Mouse (Mus musculus): Measurements from ENCODE around the gene S100a8. TPM values are rescaled to one million over a fixed set of nuclear protein-coding genes. Genes with fewer than 3 reads are reported as not detected.

S100a8 gene
- polyA plus RNA-seq, 1 experiment from 2014 or later = 19.4 TPM

- WGBS = 52% methylated on average over 3 of the region's 3 CpGs
- H3K4me2 ChIP-seq (replicated peaks) = no peak overlapping the region
- H3K27ac ChIP-seq = no peak overlapping the region
- no peaks in the 10 kb centered on the region for H3K4me1 ChIP-seq
- no peaks in the 10 kb centered on the region for H3K36me3 ChIP-seq
- H3K9ac ChIP-seq = no peak overlapping the region
- no peak overlapping the region for H3K4me3 ChIP-seq
- no peaks in the 10 kb centered on the region for H3K27me3 ChIP-seq
- no peak for ATAC-seq (ENCODE audit: low FRiP score)
- no peaks in the 10 kb centered on the region for H3K9me3 ChIP-seq (replicated peaks)
Measured at GRCm38 (mm10) chr3:90644220-90644619, 24.6 kb upstream of the S100a8 start.

- H3K9ac ChIP-seq = no peak overlapping the region
Measured at GRCm38 (mm10) chr3:90647291-90647690, 21.5 kb upstream of the S100a8 start.

GRCm38 (mm10) chr3:90648981-90649380 lies 19.8 kb upstream of the S100a8 start:
- H3K27ac ChIP-seq = no peak overlapping the region
- H3K4me3 ChIP-seq = no peak overlapping the region
- no peak for ATAC-seq (ENCODE audit: low FRiP score)
- no peak overlapping the region for H3K9ac ChIP-seq
- no peaks in the 10 kb centered on the region for H3K9me3 ChIP-seq (replicated peaks)
- no peaks in the 10 kb centered on the region for H3K27me3 ChIP-seq
- H3K4me2 ChIP-seq (replicated peaks) = no peak overlapping the region
- H3K4me1 ChIP-seq = no peaks in the 10 kb centered on the region
- no peaks in the 10 kb centered on the region for H3K36me3 ChIP-seq

More at GRCm38 (mm10) chr3:90647291-90647690, 21.5 kb upstream of the S100a8 start:
- WGBS = 85% methylated on average over 1 of the region's 1 CpGs
- ATAC-seq (ENCODE audit: low FRiP score) = no peak
- H3K36me3 ChIP-seq = no peaks in the 10 kb centered on the region
- H3K27ac ChIP-seq = no peak overlapping the region
- no peaks in the 10 kb centered on the region for H3K27me3 ChIP-seq
- H3K4me2 ChIP-seq (replicated peaks) = no peak overlapping the region
- no peaks in the 10 kb centered on the region for H3K9me3 ChIP-seq (replicated peaks)
- H3K4me1 ChIP-seq = no peaks in the 10 kb centered on the region
- H3K4me3 ChIP-seq = no peak overlapping the region

- Histone ChIP-seq H3K4me1 (no peaks in the 10 kb centered on the region), H3K36me3 (no peaks in the 10 kb centered on the region), H3K27me3 (peaks cover 3% of the 10 kb centered on the region; the same call in 1 of the 2 replicates), H3K9me3 (replicated peaks) (no peaks in the 10 kb centered on the region), H3K27ac (no peak overlapping the region), H3K9ac (no peak overlapping the region), H3K4me3 (no peak overlapping the region), H3K4me2 (replicated peaks) (no peak overlapping the region)
- WGBS = 85% methylated on average over 2 of the region's 2 CpGs
- ATAC-seq (ENCODE audit: low FRiP score) = no peak
Measured at GRCm38 (mm10) chr3:90649832-90650231, 18.9 kb upstream of the S100a8 start.

GRCm38 (mm10) chr3:90652878-90653508 lies 15.8 kb upstream of the S100a8 start:
- Histone ChIP-seq H3K27me3 (peaks cover 3% of the 10 kb centered on the region; the same call in 1 of the 2 replicates), H3K27ac (no peak overlapping the region), H3K36me3 (no peaks in the 10 kb centered on the region), H3K4me2 (replicated peaks) (no peak overlapping the region), H3K4me3 (no peak overlapping the region), H3K9me3 (replicated peaks) (no peaks in the 10 kb centered on the region), H3K9ac (no peak overlapping the region), H3K4me1 (no peaks in the 10 kb centered on the region)
- 38% methylated on average over 5 of the region's 5 CpGs for WGBS
- peak; percentile 68 for ATAC-seq (ENCODE audit: low FRiP score)

GRCm38 (mm10) chr3:90653717-90654116 lies 15.1 kb upstream of the S100a8 start, which contains the start of gene S100a7a:
Gene S100a7a (plus strand): TSS chr3:90654017.
- H3K9me3 ChIP-seq (replicated peaks) = no peaks in the 10 kb centered on the region
- no peak within 1 kb of the TSS for H3K9ac ChIP-seq
- H3K4me2 ChIP-seq (replicated peaks) = no peak within 1 kb of the TSS
- H3K36me3 ChIP-seq = no peaks in the 10 kb centered on the region
- peaks cover 3% of the 10 kb centered on the region; the same call in 1 of the 2 replicates for H3K27me3 ChIP-seq
- no peak within 1 kb of the TSS for H3K4me3 ChIP-seq
- ATAC-seq (ENCODE audit: low FRiP score) = no peak
- H3K4me1 ChIP-seq = no peaks in the 10 kb centered on the region
- H3K27ac ChIP-seq = no peak within 1 kb of the TSS

GRCm38 (mm10) chr3:90657405-90657804 lies 11.4 kb upstream of the S100a8 start:
- ATAC-seq (ENCODE audit: low FRiP score) = no peak
- no peaks in the 10 kb centered on the region for H3K4me1 ChIP-seq
- no peaks in the 10 kb centered on the region for H3K9me3 ChIP-seq (replicated peaks)
- H3K36me3 ChIP-seq = no peaks in the 10 kb centered on the region
- H3K9ac ChIP-seq = no peak overlapping the region
- peaks cover 3% of the 10 kb centered on the region; the same call in 1 of the 2 replicates for H3K27me3 ChIP-seq
- no peak overlapping the region for H3K27ac ChIP-seq
- H3K4me3 ChIP-seq = no peak overlapping the region
- H3K4me2 ChIP-seq (replicated peaks) = no peak overlapping the region
- WGBS = 80% methylated on average over 4 of the region's 4 CpGs

GRCm38 (mm10) chr3:90659364-90660044 lies 9.3 kb upstream of the S100a8 start:
- Histone ChIP-seq H3K4me3 (no peak overlapping the region), H3K27ac (no peak overlapping the region), H3K27me3 (peaks cover 2% of the 10 kb centered on the region; the same call in 1 of the 2 replicates), H3K4me1 (no peaks in the 10 kb centered on the region), H3K9ac (no peak overlapping the region), H3K9me3 (replicated peaks) (no peaks in the 10 kb centered on the region), H3K36me3 (no peaks in the 10 kb centered on the region), H3K4me2 (replicated peaks) (no peak overlapping the region)
- no peak for ATAC-seq (ENCODE audit: low FRiP score)

GRCm38 (mm10) chr3:90664219-90664618 lies 4.6 kb upstream of the S100a8 start:
- H3K9me3 ChIP-seq (replicated peaks) = no peaks in the 10 kb centered on the region
- H3K4me3 ChIP-seq = no peak overlapping the region
- no peak overlapping the region for H3K4me2 ChIP-seq (replicated peaks)
- H3K27ac ChIP-seq = no peak overlapping the region
- WGBS = 77% methylated on average over 2 of the region's 2 CpGs
- ATAC-seq (ENCODE audit: low FRiP score) = no peak
- H3K27me3 ChIP-seq = no peaks in the 10 kb centered on the region
- H3K4me1 ChIP-seq = no peaks in the 10 kb centered on the region
- H3K9ac ChIP-seq = no peak overlapping the region
- no peaks in the 10 kb centered on the region for H3K36me3 ChIP-seq

GRCm38 (mm10) chr3:90678656-90679055 lies 9.9 kb downstream of the S100a8 start:
- H3K9me3 ChIP-seq (replicated peaks) = no peaks in the 10 kb centered on the region
- no peak overlapping the region for H3K27ac ChIP-seq
- no peaks in the 10 kb centered on the region for H3K27me3 ChIP-seq
- no peaks in the 10 kb centered on the region for H3K4me1 ChIP-seq
- no peak overlapping the region for H3K9ac ChIP-seq
- no peak for ATAC-seq (ENCODE audit: low FRiP score)
- H3K36me3 ChIP-seq = no peaks in the 10 kb centered on the region
- WGBS = 70% methylated on average over 3 of the region's 3 CpGs
- no peak overlapping the region for H3K4me3 ChIP-seq
- H3K4me2 ChIP-seq (replicated peaks) = no peak overlapping the region

GRCm38 (mm10) chr3:90683929-90684328 lies 15.2 kb downstream of the S100a8 start:
- Histone ChIP-seq H3K4me2 (replicated peaks) (no peak overlapping the region), H3K27ac (no peak overlapping the region), H3K4me1 (no peaks in the 10 kb centered on the region), H3K4me3 (no peak overlapping the region), H3K36me3 (no peaks in the 10 kb centered on the region), H3K9me3 (replicated peaks) (no peaks in the 10 kb centered on the region), H3K27me3 (no peaks in the 10 kb centered on the region), H3K9ac (no peak overlapping the region)
- 88% methylated on average over 3 of the region's 3 CpGs for WGBS
- no peak for ATAC-seq (ENCODE audit: low FRiP score)

- H3K4me1 ChIP-seq = no peaks in the 10 kb centered on the region
- no peak for ATAC-seq (ENCODE audit: low FRiP score)
- 89% methylated on average over 2 of the region's 2 CpGs for WGBS
Measured at GRCm38 (mm10) chr3:90686835-90687234, 18.1 kb downstream of the S100a8 start.

GRCm38 (mm10) chr3:90693496-90693895 lies 24.7 kb downstream of the S100a8 start:
- 84% methylated on average over 2 of the region's 2 CpGs for WGBS
- ATAC-seq (ENCODE audit: low FRiP score) = no peak

More at GRCm38 (mm10) chr3:90686835-90687234, 18.1 kb downstream of the S100a8 start:
- Histone ChIP-seq H3K27me3 (no peaks in the 10 kb centered on the region), H3K9ac (no peak overlapping the region), H3K27ac (no peak overlapping the region), H3K9me3 (replicated peaks) (no peaks in the 10 kb centered on the region), H3K4me2 (replicated peaks) (no peak overlapping the region), H3K36me3 (no peaks in the 10 kb centered on the region), H3K4me3 (no peak overlapping the region)

More at GRCm38 (mm10) chr3:90693496-90693895, 24.7 kb downstream of the S100a8 start:
- Histone ChIP-seq H3K4me3 (no peak overlapping the region), H3K27ac (no peak overlapping the region), H3K27me3 (no peaks in the 10 kb centered on the region), H3K9me3 (replicated peaks) (no peaks in the 10 kb centered on the region), H3K36me3 (no peaks in the 10 kb centered on the region), H3K4me1 (no peaks in the 10 kb centered on the region), H3K4me2 (replicated peaks) (no peak overlapping the region), H3K9ac (no peak overlapping the region)
